Mouse (Mus musculus): ENCODE data around the gene Them7.
A peak's percentile ranks its signal among the peaks of the same experiment; 100 is the strongest.

DNA sequence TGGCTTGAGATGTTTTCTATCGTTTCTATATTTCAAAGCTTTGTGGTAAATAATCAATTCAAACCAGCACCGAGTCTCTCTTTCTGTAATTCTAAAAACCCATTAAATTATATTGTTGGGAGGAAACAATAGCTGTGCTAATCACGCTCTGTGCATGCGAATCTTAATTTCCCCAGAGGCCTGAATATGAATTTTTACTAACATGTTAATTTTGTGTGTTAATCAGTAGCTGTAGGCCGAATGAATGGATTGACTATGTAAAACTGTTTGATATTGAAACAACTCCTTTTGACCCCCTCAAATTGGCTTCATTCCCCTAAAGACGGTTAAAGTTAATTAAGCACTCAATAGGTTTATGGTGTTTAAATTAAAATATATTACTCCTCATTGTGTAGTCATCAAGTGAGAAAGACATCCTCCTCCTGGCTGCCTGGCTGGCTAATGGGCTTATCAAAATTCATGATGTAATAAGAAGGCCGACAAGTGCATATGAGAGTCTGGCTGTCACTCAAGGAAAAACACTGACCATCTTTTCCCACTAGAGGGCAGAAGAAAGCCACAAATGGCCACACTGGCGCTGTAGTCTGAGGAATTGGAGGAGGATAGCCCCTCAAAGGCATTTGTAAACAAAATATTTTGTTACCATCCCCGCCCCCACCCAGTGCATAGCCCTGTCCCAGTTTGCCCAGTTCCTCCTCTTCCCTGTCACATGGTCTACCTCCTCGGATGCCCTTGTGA is 110.0 kb downstream of the Them7 start:
- TF ChIP-seq POLR2A (IDR thresholded peaks at IDR 0.05; ENCODE audit: low read depth, low read length) (no peak), CTCF (IDR thresholded peaks at IDR 0.05; ENCODE audit: borderline replicate concordance, insufficient read depth, low read length) (peak; percentile 34; the same call in 1 of the 2 replicates)

Measured in embryonic fibroblast, embryonic 13.5 days (primary cell).